Mouse (Mus musculus): ENCODE measurements at regions not wholly inside any gene's neighbourhood (a gene's known extent, or its start where the extent isn't known, plus 50 kb on each side); places are given as distances from the start of the nearest gene placed in this dataset.

- Histone ChIP-seq H3K4me3 (ENCODE audit: low read depth, low read length) (no peak overlapping the region), H3K9ac (replicated peaks; ENCODE audit: low read depth, low read length) (no peak overlapping the region), H3K4me2 (replicated peaks; ENCODE audit: low read depth, low read length) (no peak overlapping the region), H3K27ac (ENCODE audit: low read length) (no peak overlapping the region), H3K27me3 (ENCODE audit: control insufficient read depth, insufficient read depth, low read length) (no peaks in the 10 kb centered on the region), H3K4me1 (ENCODE audit: control insufficient read depth, insufficient read depth, low read length) (0 out of 2 replicates have a peak, but pooled peaks cover 7% of the 10 kb centered on the region), H3K9me3 (ENCODE audit: control insufficient read depth, low read depth, low read length) (no peaks in the 10 kb centered on the region), H3K36me3 (ENCODE audit: control insufficient read depth, insufficient read depth, low read length) (no peaks in the 10 kb centered on the region)
- WGBS, result 80% methylated on average over 3 of the region's 3 CpGs
- no peak for ATAC-seq (ENCODE audit: insufficient number of reproducible peaks, insufficient read depth, low FRiP score, low read depth)
Observed at GRCm38 (mm10) chr12:27537507-27537906, 195.1 kb upstream of the Sox11 start.

- no peak overlapping the region for H3K27ac ChIP-seq (ENCODE audit: low read length)
- ATAC-seq (ENCODE audit: insufficient number of reproducible peaks, insufficient read depth, low FRiP score, low read depth), result no peak
- 35% methylated on average over 9 of the region's 9 CpGs for WGBS
- no peak overlapping the region for H3K9ac ChIP-seq (replicated peaks; ENCODE audit: low read depth, low read length)
- no peaks in the 10 kb centered on the region for H3K36me3 ChIP-seq (ENCODE audit: control insufficient read depth, insufficient read depth, low read length)
- H3K4me3 ChIP-seq (ENCODE audit: low read depth, low read length), result no peak overlapping the region
- no peaks in the 10 kb centered on the region for H3K27me3 ChIP-seq (ENCODE audit: control insufficient read depth, insufficient read depth, low read length)
- H3K9me3 ChIP-seq (ENCODE audit: control insufficient read depth, low read depth, low read length), result no peaks in the 10 kb centered on the region
- H3K4me2 ChIP-seq (replicated peaks; ENCODE audit: low read depth, low read length), result peak overlapping the region; percentile 19; the same call in 1 of the 2 replicates
- H3K4me1 ChIP-seq (ENCODE audit: control insufficient read depth, insufficient read depth, low read length), result 0 out of 2 replicates have a peak, but pooled peaks cover 7% of the 10 kb centered on the region
Observed at GRCm38 (mm10) chr12:27537017-27537416, 194.6 kb upstream of the Sox11 start.

GRCm38 (mm10) chr12:27525604-27526003 is 183.2 kb upstream of the Sox11 start:
- Histone ChIP-seq H3K36me3 (ENCODE audit: control insufficient read depth, insufficient read depth, low read length) (no peaks in the 10 kb centered on the region), H3K4me1 (ENCODE audit: control insufficient read depth, insufficient read depth, low read length) (no peaks in the 10 kb centered on the region), H3K27me3 (ENCODE audit: control insufficient read depth, insufficient read depth, low read length) (no peaks in the 10 kb centered on the region), H3K4me2 (replicated peaks; ENCODE audit: low read depth, low read length) (no peak overlapping the region), H3K4me3 (ENCODE audit: low read depth, low read length) (no peak overlapping the region), H3K9me3 (ENCODE audit: control insufficient read depth, low read depth, low read length) (no peaks in the 10 kb centered on the region), H3K9ac (replicated peaks; ENCODE audit: low read depth, low read length) (no peak overlapping the region), H3K27ac (ENCODE audit: low read length) (no peak overlapping the region)
- 48% methylated on average over 2 of the region's 2 CpGs for WGBS
- no peak for ATAC-seq (ENCODE audit: insufficient number of reproducible peaks, insufficient read depth, low FRiP score, low read depth)

- no peak overlapping the region for H3K9ac ChIP-seq (replicated peaks; ENCODE audit: low read depth, low read length)
- H3K27ac ChIP-seq (ENCODE audit: low read length), result no peak overlapping the region
- H3K27me3 ChIP-seq (ENCODE audit: control insufficient read depth, insufficient read depth, low read length), result no peaks in the 10 kb centered on the region
- no peaks in the 10 kb centered on the region for H3K4me1 ChIP-seq (ENCODE audit: control insufficient read depth, insufficient read depth, low read length)
- WGBS, result 82% methylated on average over 3 of the region's 3 CpGs
- H3K4me3 ChIP-seq (ENCODE audit: low read depth, low read length), result no peak overlapping the region
- H3K36me3 ChIP-seq (ENCODE audit: control insufficient read depth, insufficient read depth, low read length), result no peaks in the 10 kb centered on the region
- no peaks in the 10 kb centered on the region for H3K9me3 ChIP-seq (ENCODE audit: control insufficient read depth, low read depth, low read length)
- ATAC-seq (ENCODE audit: insufficient number of reproducible peaks, insufficient read depth, low FRiP score, low read depth), result no peak
- no peak overlapping the region for H3K4me2 ChIP-seq (replicated peaks; ENCODE audit: low read depth, low read length)
Observed at GRCm38 (mm10) chr12:27513253-27513652, 170.9 kb upstream of the Sox11 start.

- H3K4me1 ChIP-seq (ENCODE audit: control insufficient read depth, insufficient read depth, low read length), result no peaks in the 10 kb centered on the region
- H3K4me2 ChIP-seq (replicated peaks; ENCODE audit: low read depth, low read length), result no peak overlapping the region
- no peak overlapping the region for H3K9ac ChIP-seq (replicated peaks; ENCODE audit: low read depth, low read length)
- H3K4me3 ChIP-seq (ENCODE audit: low read depth, low read length), result no peak overlapping the region
- no peak for ATAC-seq (ENCODE audit: insufficient number of reproducible peaks, insufficient read depth, low FRiP score, low read depth)
- no peaks in the 10 kb centered on the region for H3K9me3 ChIP-seq (ENCODE audit: control insufficient read depth, low read depth, low read length)
- no peaks in the 10 kb centered on the region for H3K36me3 ChIP-seq (ENCODE audit: control insufficient read depth, insufficient read depth, low read length)
- H3K27ac ChIP-seq (ENCODE audit: low read length), result no peak overlapping the region
- H3K27me3 ChIP-seq (ENCODE audit: control insufficient read depth, insufficient read depth, low read length), result no peaks in the 10 kb centered on the region
Observed at GRCm38 (mm10) chr12:27508226-27508560, 165.8 kb upstream of the Sox11 start.

- no peaks in the 10 kb centered on the region for H3K4me1 ChIP-seq (ENCODE audit: control insufficient read depth, insufficient read depth, low read length)
- H3K9me3 ChIP-seq (ENCODE audit: control insufficient read depth, low read depth, low read length), result no peaks in the 10 kb centered on the region
- 39% methylated on average over 5 of the region's 5 CpGs for WGBS
- ATAC-seq (ENCODE audit: insufficient number of reproducible peaks, insufficient read depth, low FRiP score, low read depth), result peak; percentile 82
- H3K4me3 ChIP-seq (ENCODE audit: low read depth, low read length), result no peak overlapping the region
- no peaks in the 10 kb centered on the region for H3K36me3 ChIP-seq (ENCODE audit: control insufficient read depth, insufficient read depth, low read length)
- no peaks in the 10 kb centered on the region for H3K27me3 ChIP-seq (ENCODE audit: control insufficient read depth, insufficient read depth, low read length)
- no peak overlapping the region for H3K9ac ChIP-seq (replicated peaks; ENCODE audit: low read depth, low read length)
- peak overlapping the region; percentile 15; the same call in 1 of the 2 replicates for H3K27ac ChIP-seq (ENCODE audit: low read length)
- H3K4me2 ChIP-seq (replicated peaks; ENCODE audit: low read depth, low read length), result no peak overlapping the region
Observed at GRCm38 (mm10) chr12:27507523-27508225, 165.3 kb upstream of the Sox11 start.

- Histone ChIP-seq H3K4me1 (ENCODE audit: control insufficient read depth, insufficient read depth, low read length) (peaks cover 6% of the 10 kb centered on the region; the same call in 1 of the 2 replicates), H3K36me3 (ENCODE audit: control insufficient read depth, insufficient read depth, low read length) (no peaks in the 10 kb centered on the region), H3K4me2 (replicated peaks; ENCODE audit: low read depth, low read length) (no peak overlapping the region), H3K27me3 (ENCODE audit: control insufficient read depth, insufficient read depth, low read length) (no peaks in the 10 kb centered on the region), H3K4me3 (ENCODE audit: low read depth, low read length) (no peak overlapping the region), H3K9me3 (ENCODE audit: control insufficient read depth, low read depth, low read length) (no peaks in the 10 kb centered on the region), H3K9ac (replicated peaks; ENCODE audit: low read depth, low read length) (no peak overlapping the region), H3K27ac (ENCODE audit: low read length) (no peak overlapping the region)
- WGBS, result 33% methylated on average over 6 of the region's 6 CpGs
- peak; percentile 64 for ATAC-seq (ENCODE audit: insufficient number of reproducible peaks, insufficient read depth, low FRiP score, low read depth)
Observed at GRCm38 (mm10) chr12:27502716-27503486, 160.5 kb upstream of the Sox11 start.

- no peak overlapping the region for H3K4me3 ChIP-seq (ENCODE audit: low read depth, low read length)
- no peak overlapping the region for H3K27ac ChIP-seq (ENCODE audit: low read length)
- no peak overlapping the region for H3K9ac ChIP-seq (replicated peaks; ENCODE audit: low read depth, low read length)
- 25% methylated on average over 5 of the region's 5 CpGs for WGBS
- H3K36me3 ChIP-seq (ENCODE audit: control insufficient read depth, insufficient read depth, low read length), result no peaks in the 10 kb centered on the region
- peaks cover 6% of the 10 kb centered on the region; the same call in 1 of the 2 replicates for H3K4me1 ChIP-seq (ENCODE audit: control insufficient read depth, insufficient read depth, low read length)
- no peaks in the 10 kb centered on the region for H3K27me3 ChIP-seq (ENCODE audit: control insufficient read depth, insufficient read depth, low read length)
- ATAC-seq (ENCODE audit: insufficient number of reproducible peaks, insufficient read depth, low FRiP score, low read depth), result no peak; the same call in 1 of the 2 replicates
- no peak overlapping the region for H3K4me2 ChIP-seq (replicated peaks; ENCODE audit: low read depth, low read length)
- H3K9me3 ChIP-seq (ENCODE audit: control insufficient read depth, low read depth, low read length), result no peaks in the 10 kb centered on the region
Observed at GRCm38 (mm10) chr12:27500516-27500915, 158.1 kb upstream of the Sox11 start.
